Mouse (Mus musculus) lung, adult 2 months (tissue): ENCODE results near the gene Chrnd.

Experiments
- CTCF ChIP-seq: fragments of 200-500 bp; IDR thresholded peaks from 2 replicates; pipeline ENCODE4 v1.5.1; 2011; ENCODE audit warnings: mild to moderate bottlenecking, low read length, control low read depth; ENCODE audit not compliant: insufficient read depth
- POLR2A ChIP-seq: fragments of 200-500 bp; IDR thresholded peaks from 2 replicates; pipeline ENCODE4 v1.6.1; 2011; ENCODE audit warnings: low read depth, mild to moderate bottlenecking, control low read depth, low read length, borderline replicate concordance; ENCODE audit errors: extremely low read depth

- TF ChIP-seq POLR2A (no peak), CTCF (no peak)
These were observed 34.7 kb upstream of the Chrnd start for GRCm38 (mm10) chr1:87155531-87156198.
